Mouse (Mus musculus): ENCODE measurements around the gene Il17c. TPM values are rescaled to one million over a fixed set of nuclear protein-coding genes. Genes with fewer than 3 reads are reported as not detected.
A peak's percentile ranks its signal among the peaks of the same experiment; 100 is the strongest.

The Il17c gene
- not detected in 3 replicates for total RNA-seq (2017)

DNA sequence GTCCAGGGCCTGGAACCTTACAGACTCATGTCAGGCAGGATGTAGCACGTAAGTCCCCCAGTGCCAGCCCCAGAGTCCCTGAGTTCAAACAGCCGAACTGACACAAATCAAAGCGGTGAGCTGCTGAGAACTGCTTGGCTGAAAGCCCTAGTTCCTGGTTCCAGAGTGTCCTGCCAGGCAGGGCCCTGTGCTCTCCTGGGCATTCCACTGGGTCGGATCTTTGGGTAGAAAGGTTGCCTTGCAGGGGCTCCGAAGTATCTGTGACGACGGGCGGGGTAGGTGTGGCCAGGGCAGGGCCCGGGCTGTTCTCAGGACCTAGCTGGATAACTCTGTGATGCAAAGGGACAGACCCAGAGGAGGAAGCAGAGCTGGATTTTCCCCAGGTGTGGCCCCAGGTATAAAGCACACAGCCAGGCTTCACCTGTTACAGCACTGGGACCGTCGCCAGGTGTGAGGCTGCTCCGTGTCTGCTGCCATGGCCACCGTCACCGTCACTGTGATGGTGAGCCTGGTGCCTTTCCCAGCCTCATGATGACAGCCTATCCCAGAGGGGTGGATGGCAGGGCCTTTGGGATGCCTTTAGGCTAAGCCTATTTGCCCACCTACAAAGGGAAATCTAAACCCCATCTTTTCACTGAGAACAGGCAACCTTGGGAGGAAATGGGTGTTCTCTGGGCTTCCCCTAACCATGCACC lies at the start of gene Il17c:
TSS of gene Il17c (plus strand) at position 645 of the 695 bp plus-strand sequence.
- ATAC-seq (replicated peaks; ENCODE audit: insufficient number of reproducible peaks, low FRiP score, low TSS enrichment, poor library complexity, severe bottlenecking): no peak

DNA sequence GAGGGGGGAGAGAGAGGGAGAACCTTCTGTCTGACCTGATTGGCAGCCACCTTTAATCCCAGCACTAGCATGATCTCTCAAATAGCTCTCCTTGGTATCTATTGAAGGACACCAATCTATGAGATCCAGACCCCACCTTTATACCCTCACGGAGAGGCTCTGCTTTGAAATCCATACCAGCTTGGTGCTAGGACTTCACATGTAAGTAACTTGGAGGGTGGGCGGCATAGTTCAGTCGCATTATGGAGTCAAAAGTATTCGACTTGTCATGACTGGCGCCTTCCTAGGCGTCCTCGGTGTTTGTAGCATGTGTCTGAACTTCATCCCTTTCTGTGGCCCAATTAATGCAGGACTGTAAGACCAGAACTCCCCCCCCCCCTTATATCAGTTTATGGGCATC lies 46.5 kb upstream of the Il17c start:
- no peak for ATAC-seq (replicated peaks; ENCODE audit: insufficient number of reproducible peaks, low FRiP score, low TSS enrichment, poor library complexity, severe bottlenecking)

DNA sequence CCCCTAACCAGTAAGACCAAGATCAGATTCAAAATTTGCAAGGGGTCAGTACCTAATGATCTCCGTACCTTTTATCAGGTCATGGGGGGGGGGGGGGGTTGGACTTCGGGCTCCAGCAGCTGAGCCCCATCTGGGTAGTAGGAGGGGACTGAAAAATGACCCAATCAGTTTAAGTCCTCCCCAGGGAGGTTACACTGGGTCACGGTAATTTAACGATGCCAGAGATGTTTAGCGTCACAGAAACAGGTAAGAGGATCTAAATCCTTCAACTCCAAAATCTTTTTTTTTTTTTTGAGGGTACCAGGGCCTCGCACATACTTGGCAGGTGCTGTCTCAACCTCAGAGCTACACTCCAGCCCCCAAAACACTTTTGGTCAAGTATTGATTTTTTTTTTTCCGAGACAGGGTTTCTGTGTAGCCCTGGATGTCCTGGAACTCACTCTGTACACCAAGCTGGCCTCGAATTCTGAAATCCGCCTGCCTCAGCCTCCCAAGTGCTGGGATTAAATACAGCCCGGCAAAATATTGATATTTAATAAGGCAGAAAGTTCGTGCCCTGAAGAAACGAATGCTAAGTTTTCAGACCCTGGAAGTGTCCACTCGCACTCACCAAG lies 46.0 kb upstream of the Il17c start:
- no peak for ATAC-seq (replicated peaks; ENCODE audit: insufficient number of reproducible peaks, low FRiP score, low TSS enrichment, poor library complexity, severe bottlenecking)

DNA sequence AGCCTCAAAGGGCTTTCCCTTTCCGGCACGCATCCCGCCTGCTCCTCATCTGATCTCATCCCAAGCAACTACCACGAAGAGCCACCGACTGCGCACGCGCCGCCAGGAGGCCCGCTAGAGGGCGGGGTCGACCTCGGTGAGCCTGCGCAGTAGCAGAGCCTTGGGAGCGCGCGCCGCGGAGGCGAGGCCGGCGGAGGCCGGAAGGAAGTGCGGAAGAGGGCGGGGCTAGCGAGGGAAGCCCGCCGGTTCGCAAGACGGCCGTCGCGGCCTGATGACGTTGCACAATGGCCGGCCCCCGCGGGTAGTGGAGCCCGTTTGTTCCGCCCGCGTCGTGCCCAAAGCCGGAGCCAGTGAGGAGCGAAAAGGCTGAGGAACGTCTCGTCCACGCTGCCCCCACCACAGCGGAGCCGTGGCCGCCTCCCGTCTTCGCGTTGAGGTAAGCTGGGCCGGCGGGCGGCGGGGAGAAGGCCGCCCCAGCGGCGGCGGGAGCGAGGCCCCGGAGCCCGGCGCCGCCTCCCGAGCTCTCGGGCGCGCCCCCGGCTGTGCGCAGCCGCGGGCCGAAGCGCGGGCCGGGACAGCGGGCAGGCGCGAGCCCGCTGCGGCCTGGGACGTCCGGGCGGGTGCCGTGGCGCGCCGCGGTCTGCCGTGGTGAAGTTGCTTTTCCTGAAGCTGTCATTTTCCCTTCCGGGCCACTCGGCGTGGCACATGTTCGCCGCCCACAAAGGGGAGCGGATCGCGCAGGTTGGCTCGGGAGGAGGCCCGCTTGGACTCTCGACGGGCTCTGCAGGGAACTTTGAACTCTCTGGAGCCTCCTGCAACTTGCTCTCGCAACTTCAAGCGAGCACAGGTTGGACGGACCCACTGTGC lies 45.2 kb upstream of the Il17c start, which contains the start of gene Zc3h18:
TSS of gene Zc3h18 (plus strand) at position 245 of the 867 bp plus-strand sequence.
- ATAC-seq (replicated peaks; ENCODE audit: insufficient number of reproducible peaks, low FRiP score, low TSS enrichment, poor library complexity, severe bottlenecking): peak; percentile 92

DNA sequence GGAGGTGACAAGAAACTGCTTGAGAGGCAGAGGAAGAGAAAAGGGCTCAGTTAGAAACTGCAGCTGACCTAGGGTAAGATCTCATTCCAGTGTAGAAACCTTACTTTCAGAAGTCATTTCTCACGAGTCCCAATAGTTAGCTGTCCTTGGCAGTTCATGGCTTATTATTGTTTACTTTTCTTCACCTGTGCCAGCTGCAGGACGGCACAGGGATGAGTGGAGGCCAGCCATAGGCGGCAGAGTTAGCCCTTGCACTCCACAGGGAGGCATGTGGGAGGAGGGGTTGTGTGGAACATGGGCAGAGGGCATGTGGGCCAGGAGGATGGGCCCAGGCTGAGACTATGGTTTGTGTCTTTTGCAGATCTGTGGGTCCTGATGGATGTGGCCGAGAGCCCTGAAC lies 38.8 kb upstream of the Il17c start:
- ATAC-seq (replicated peaks; ENCODE audit: insufficient number of reproducible peaks, low FRiP score, low TSS enrichment, poor library complexity, severe bottlenecking): no peak

DNA sequence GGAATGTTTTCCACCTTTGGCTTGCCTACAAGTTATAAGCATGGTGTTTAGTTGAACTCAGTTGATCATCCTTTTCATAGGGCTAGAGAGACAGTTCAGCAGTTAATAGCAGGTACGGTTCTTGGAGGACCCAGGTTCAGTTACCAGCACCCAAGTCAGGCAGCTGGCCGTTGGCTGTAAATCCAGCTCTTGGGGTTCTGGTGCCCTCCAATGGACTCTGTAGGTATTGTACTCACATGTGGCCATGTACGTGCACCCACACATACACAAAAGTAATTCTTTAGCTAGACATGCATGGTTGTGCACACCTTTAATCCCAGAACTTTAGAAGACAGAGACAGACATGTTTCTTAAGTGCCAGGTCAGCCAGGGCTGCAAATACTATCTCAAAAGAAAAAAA lies 32.5 kb upstream of the Il17c start:
- no peak for ATAC-seq (replicated peaks; ENCODE audit: insufficient number of reproducible peaks, low FRiP score, low TSS enrichment, poor library complexity, severe bottlenecking)

DNA sequence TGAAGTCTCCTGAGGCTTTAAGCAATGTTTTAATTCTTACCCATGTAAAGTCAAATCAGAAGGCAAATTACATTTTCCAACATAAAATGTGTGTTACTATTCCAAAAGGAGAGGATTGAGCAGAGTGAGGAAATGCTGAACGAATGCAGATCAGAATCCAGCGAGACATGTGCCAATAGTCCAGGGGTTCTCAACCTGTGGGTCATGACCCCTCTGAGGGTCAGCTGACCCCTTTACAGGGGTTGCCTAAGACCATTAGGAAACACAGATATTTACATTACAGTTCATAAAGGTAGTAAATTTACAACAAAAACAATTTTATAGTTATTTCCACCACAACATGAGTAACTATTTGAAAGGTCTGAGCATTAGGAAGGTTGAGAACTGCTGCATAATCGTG lies 31.1 kb upstream of the Il17c start:
- no peak for ATAC-seq (replicated peaks; ENCODE audit: insufficient number of reproducible peaks, low FRiP score, low TSS enrichment, poor library complexity, severe bottlenecking)

DNA sequence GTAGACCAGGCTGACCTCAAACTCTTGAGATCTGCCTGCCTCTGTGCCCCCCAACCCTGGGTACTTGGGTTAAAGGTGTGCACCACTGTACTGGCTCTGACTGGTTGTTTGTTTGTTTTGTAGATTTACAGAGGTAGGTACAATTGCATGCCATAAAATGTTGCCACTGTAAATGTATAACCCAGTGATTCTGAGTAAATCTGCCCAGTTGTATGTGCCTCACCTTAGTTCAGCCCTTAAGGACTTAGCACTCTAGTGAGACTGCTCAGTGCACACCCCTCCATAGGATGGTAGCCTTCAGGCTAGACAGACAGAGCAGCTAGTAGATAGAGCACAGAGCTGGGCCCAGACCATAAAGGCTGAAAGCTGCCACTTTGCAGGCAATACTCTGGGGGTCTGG lies 28.1 kb upstream of the Il17c start:
- no peak for ATAC-seq (replicated peaks; ENCODE audit: insufficient number of reproducible peaks, low FRiP score, low TSS enrichment, poor library complexity, severe bottlenecking)

DNA sequence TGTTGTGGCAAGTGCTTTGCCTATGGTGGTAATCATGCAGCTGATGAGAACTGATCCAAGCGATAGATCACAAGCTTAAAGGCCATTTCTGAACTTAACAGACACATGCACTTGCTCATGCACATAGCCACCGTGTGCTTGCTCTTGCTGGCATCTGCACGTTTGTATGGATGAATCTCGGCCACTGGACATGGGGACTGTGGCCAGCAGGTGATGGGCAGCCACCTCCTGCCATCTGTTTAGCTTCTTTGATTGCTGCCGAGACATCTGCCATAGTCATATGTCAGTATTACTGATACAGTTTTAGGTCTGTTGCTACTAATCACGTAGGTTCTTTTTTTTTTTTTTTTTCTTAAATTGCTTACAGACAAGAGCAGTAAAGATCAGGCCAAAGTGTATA lies 26.5 kb upstream of the Il17c start:
- ATAC-seq (replicated peaks; ENCODE audit: insufficient number of reproducible peaks, low FRiP score, low TSS enrichment, poor library complexity, severe bottlenecking): no peak

DNA sequence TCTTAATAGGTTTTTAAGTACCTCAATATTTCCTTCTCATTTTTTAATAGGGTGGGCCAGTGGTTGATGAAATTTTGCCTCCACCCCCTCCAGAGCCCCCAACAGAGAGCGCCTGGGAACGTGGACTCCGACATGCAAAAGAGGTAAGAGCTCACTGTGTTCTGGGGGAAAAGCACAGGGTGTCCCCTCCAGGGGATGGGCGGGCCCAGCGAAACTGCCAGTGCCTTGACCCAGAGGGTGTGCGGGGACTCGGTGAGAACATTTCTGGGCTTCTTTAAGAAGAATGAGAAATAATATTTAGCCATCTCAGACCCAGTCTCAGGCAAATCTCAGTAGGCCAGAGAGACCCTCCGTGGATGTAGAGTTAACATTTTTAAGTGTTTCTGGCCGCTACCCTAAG lies 23.6 kb upstream of the Il17c start:
- ATAC-seq (replicated peaks; ENCODE audit: insufficient number of reproducible peaks, low FRiP score, low TSS enrichment, poor library complexity, severe bottlenecking): no peak

DNA sequence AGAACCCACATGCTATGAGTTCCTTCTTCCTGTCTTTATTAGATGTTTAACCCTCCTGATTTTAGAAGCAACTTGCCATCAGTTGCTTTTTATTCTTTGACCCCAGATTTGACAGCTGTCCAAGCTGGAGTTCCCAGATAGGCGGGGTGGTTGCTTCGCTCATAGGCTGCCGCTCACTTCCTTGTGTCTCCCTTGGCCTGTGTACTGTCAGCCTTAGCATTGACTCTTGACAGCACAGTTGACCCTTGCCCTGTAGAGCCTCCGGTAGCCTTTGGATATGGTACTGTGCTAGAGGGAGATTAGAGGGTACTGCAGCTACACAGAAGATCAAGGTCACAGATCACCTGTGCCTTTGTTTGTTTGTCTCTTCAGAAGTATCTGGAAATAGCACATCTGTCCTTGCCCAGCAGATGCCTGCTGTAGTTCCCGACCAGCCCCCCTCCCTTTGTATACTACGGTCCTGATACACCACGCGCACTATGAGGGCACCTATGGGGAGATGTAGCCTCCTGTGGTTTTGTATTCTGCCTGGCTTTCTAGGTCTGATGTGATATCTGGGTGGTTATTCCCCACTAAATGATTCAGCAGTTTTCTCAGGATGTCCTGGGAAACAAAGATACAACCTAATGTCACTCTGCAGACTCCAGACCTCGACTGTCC lies 16.5 kb upstream of the Il17c start:
- no peak for ATAC-seq (replicated peaks; ENCODE audit: insufficient number of reproducible peaks, low FRiP score, low TSS enrichment, poor library complexity, severe bottlenecking)

DNA sequence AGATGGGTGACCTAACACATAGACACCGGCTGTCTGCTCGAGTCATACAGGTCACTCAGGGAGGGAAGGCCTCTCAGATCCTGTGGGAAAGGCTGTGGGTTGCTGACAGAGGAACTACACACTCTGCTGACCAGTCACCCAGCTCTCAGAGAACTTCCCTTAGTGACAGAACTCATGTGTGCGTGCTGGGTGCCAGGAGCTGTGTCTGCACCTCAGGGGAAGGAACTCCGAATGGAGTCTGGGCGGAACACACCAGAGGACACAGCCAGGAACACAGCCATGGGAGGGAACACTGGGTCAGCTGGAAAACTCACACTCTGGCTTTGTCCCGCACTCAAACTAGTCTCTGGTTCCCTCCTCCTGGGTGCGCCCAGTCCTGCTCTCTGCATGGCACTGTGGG lies 14.1 kb upstream of the Il17c start:
- ATAC-seq (replicated peaks; ENCODE audit: insufficient number of reproducible peaks, low FRiP score, low TSS enrichment, poor library complexity, severe bottlenecking): no peak

DNA sequence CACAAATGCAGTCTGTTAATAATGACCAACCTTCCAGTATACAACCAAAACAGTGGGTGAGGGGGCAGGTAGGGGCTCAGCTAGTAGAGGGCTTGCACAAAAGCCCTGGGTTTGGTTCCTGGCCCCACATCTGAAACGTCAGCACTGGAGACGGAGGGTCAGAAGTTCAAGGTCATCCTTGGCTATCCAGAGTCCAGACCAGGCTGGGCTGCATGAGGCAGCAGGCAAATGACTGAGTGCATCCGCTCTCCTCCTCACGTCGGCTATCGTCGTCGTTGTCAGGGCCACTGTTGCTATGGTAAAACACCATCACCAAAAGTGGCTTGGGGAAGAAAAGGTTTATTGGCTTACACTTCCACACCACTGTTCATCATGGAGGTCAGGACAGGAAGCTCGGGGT lies 7.5 kb upstream of the Il17c start:
- no peak for ATAC-seq (replicated peaks; ENCODE audit: insufficient number of reproducible peaks, low FRiP score, low TSS enrichment, poor library complexity, severe bottlenecking)

DNA sequence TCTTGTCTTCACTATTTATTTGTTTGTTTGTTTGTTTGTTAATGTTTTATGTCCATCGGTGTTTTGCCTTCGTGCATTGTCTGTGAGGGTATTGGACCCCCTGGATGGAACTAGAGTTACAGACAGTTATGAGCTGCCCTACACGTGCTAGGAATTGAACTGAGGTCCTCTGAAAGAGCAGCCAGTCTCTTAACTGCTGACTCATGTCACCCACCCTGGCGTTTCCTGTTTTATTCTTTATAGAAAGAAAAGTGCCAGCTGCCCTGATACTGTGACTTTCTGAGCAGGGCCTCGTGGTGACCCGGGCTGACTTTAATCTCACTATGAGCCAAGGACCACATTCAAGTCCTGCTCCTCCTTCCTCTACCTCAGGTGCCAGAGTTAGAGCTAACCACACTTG lies 6.3 kb upstream of the Il17c start:
- no peak for ATAC-seq (replicated peaks; ENCODE audit: insufficient number of reproducible peaks, low FRiP score, low TSS enrichment, poor library complexity, severe bottlenecking)

DNA sequence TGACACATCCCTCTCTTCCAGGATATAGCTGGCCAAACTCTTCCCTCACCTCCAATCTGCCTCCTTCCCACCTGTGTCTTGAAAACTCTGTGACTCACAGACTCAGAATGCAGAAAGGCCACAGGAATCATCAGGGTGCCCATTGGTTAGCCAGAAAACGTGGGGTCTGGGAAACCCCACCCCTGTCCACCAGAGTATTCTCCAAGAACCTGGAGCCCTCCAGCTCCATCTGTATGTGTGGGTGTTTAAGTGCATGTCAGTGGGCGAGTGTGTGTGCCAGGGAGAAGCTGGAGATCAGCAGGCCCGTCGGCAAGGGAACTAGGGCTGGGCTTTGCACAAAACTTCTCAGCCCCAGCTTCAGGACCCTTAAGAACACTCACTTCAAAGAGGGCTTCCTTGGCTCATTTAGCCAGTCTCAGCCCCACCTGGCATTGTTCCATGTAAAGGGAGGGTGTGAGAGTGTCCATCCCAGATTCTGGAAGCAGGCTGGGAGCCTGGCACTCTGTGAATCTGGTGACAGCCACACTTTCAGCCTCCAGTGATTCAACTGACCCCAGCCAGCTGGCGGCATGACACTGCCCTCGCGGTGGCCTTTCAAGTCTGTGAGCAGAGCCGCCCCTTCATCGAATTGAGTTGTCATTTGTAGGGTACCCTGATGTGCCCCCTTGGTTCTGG lies 1.8 kb upstream of the Il17c start:
- no peak for ATAC-seq (replicated peaks; ENCODE audit: insufficient number of reproducible peaks, low FRiP score, low TSS enrichment, poor library complexity, severe bottlenecking)

DNA sequence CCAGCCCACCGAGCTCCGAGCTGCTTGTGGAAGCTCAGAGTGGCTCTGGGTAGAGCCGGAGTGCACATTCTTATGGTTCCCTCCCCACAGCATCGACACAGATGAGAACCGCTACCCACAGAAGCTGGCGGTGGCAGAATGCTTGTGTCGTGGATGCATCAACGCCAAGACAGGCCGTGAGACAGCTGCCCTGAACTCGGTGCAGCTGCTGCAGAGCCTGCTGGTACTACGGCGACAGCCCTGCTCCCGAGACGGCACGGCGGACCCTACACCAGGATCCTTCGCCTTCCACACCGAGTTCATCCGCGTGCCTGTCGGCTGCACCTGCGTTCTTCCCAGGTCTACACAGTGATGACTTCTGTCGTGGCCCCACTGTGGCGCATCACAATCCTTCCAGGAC lies 1.4 kb downstream of the Il17c start:
- no peak for ATAC-seq (replicated peaks; ENCODE audit: insufficient number of reproducible peaks, low FRiP score, low TSS enrichment, poor library complexity, severe bottlenecking)

DNA sequence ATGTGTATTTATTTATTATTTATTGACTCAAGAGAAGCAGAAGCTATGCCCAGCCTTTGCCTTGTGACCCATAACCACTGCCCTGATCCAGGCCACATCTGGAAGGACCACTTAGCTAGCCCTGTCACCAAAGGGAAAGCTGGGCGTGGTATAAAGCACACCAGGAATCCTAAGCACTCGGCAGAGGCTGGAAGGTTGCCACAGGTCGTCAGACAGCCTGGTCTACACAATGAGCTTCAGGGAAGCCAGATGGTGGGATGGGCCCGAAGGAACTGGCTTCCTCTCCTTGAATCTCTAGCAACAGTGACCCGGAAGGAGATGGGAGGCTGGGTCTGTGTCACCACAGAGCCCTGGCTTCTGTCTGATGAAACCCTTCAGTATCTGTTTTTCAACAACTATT lies 1.8 kb downstream of the Il17c start:
- ATAC-seq (replicated peaks; ENCODE audit: insufficient number of reproducible peaks, low FRiP score, low TSS enrichment, poor library complexity, severe bottlenecking): no peak

DNA sequence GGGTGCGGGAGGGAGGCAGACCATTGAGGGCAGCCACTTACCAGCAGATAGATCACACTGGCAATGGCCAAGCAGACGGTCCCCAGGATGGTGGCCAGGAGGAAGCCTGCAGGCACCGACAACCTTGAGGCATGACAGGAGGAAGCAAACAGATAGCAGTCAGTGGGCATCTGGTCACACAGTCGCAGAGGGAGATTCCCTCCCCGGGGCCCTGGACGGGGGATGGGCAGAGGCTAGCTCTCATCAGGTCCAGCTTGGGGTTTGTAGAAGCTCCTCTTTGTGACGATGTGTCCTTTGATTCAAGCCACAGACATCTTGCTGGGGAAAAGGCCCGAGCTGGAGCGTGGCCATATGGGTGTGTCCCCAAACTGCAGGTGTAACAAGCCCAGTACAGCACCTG lies 4.3 kb downstream of the Il17c start:
- ATAC-seq (replicated peaks; ENCODE audit: insufficient number of reproducible peaks, low FRiP score, low TSS enrichment, poor library complexity, severe bottlenecking): no peak

DNA sequence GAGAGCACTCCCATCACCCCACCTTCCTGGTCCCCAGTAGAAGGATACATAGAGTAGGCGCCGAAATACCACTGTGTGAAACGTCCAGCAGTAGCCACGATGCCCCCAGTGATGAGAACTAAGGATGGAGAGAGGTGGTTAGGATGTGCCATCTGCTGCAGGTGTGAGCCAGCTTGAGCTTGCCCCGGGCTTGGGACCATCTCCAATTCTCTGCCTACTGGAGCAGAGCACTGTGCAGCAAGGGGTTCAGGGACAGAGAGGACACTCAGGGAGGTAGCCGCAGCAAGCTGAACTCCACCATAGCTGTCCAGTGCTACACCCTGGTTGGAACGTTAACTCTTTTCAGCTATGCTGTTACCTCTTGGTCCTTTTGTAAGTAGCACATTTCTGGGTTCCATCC lies 5.8 kb downstream of the Il17c start:
- ATAC-seq (replicated peaks; ENCODE audit: insufficient number of reproducible peaks, low FRiP score, low TSS enrichment, poor library complexity, severe bottlenecking): no peak
